Mouse (Mus musculus) limb, embryonic 15.5 days (tissue): ENCODE data around the gene Tmem117. TPM values are rescaled to one million over a fixed set of nuclear protein-coding genes. Genes with fewer than 3 reads are reported as not detected.

Source experiments
- ATAC-seq: fragments of 200-750 bp; cut with Nextera tagmentation; 2 replicates; pipeline ENCODE4 v1.8.0; 2017; ENCODE audit warnings: low read depth, moderate TSS enrichment; ENCODE audit not compliant: insufficient number of reproducible peaks, low FRiP score, low TSS enrichment
- H3K27ac ChIP-seq: fragments of 300-500 bp; sonication (generic); 2 replicates; pipeline ENCODE4 v1.5.1; 2015; ENCODE audit warnings: moderate library complexity, mild to moderate bottlenecking, inconsistent platforms
- H3K27me3 ChIP-seq: fragments of 300-500 bp; sonication (generic); 2 replicates; pipeline ENCODE4 v1.6.1; 2015; ENCODE audit warnings: inconsistent platforms
- H3K36me3 ChIP-seq: fragments of 300-500 bp; sonication (generic); 2 replicates; pipeline ENCODE4 v1.6.1; 2015; ENCODE audit warnings: inconsistent platforms
- H3K4me1 ChIP-seq: fragments of 300-500 bp; sonication (generic); 2 replicates; pipeline ENCODE4 v1.6.1; 2015; ENCODE audit warnings: inconsistent platforms
- H3K4me2 ChIP-seq: fragments of 300-500 bp; sonication (generic); 2 replicates; pipeline ENCODE4 v1.6.1; 2015; ENCODE audit warnings: mild to moderate bottlenecking, inconsistent platforms
- H3K4me3 ChIP-seq: fragments of 300-500 bp; sonication (generic); 2 replicates; pipeline ENCODE4 v1.5.1; 2015; ENCODE audit warnings: mild to moderate bottlenecking, inconsistent platforms
- H3K9ac ChIP-seq: fragments of 300-500 bp; sonication (generic); 2 replicates; pipeline ENCODE4 v1.6.1; 2015; ENCODE audit warnings: inconsistent platforms
- H3K9me3 ChIP-seq: fragments of 300-500 bp; sonication (generic); 2 replicates; pipeline ENCODE4 v1.6.1; 2016; ENCODE audit warnings: inconsistent platforms
- WGBS: fragments of 180-500 bp; shearing (Covaris S2); methylation state at CpG from one replicate; pipeline ENCODE4 v1.1.7; 2015; 5-methylcytosine and 5-hydroxymethylcytosine counted together
- polyA plus RNA-seq: library from polyadenylated mRNA; unstranded; fragments of >200 nt; fragmentation: Nextera tagmentation; extraction: Ambion mirVana; gene quantifications from 2 replicates; pipeline ENCODE4 v1.2.1, GENCODE M21; 2015

The Tmem117 gene
- 5.1 and 8.0 TPM in 2 replicates for polyA plus RNA-seq

DNA sequence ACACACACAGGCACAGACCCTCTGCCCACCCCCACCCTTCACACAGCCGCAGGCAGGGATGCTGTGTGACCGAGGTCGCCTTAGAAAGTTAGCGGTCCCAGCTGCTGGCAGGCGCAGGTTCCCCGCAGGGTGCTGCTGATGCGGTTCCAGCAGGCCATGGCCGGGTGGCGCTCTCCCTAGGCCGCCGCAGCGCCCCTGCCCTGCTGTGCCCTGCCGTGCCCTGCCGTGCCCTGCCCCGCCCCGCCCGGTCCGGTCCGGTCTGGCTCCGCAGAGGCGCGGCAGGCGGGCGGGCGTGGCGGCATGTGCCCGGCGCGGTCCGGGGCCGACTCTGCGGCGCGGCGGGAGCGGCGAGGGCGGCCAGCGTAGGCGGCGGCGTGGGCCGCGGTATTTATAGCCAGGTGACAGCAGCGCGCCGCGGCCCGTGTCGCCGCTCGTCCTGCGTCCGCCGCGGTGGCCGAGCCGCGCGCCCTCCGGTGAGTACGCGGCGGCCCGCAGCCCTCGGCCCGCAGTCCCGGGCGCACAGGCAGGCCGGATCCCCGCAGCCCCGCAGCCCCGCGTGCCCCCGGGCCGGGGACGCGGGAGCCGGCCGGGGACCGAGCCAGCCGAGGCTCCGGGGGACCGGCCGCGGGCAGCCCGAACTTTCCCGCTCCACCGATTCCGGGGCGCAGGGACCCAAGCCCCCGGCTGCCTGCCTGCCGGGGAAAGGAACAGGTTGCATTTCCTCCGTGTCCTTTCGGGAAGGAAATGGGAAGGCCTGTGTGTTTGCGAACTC is at the start of gene Tmem117:
TSS of gene Tmem117 (plus strand) at position 403 of the 772 bp plus-strand sequence.
- H3K9me3 ChIP-seq = no peaks in the 10 kb centered on the region
- H3K4me1 ChIP-seq = peaks cover 7% of the 10 kb centered on the region; the same call in 1 of the 2 replicates
- H3K27ac ChIP-seq = no peak within 1 kb of the TSS
- peak within 1 kb of the TSS; percentile 63 for H3K9ac ChIP-seq
- peak within 1 kb of the TSS; percentile 60 for H3K4me3 ChIP-seq
- no peaks in the 10 kb centered on the region for H3K36me3 ChIP-seq
- ATAC-seq = peak; percentile 65
- H3K27me3 ChIP-seq = peaks cover 23% of the 10 kb centered on the region
- WGBS = under 1% methylated on average over 61 of the region's 96 CpGs
- H3K4me2 ChIP-seq = peak within 1 kb of the TSS; percentile 99

- Histone ChIP-seq H3K27me3 (no peaks in the 10 kb centered on the region), H3K9ac (no peak overlapping the region), H3K4me3 (no peak overlapping the region), H3K9me3 (no peaks in the 10 kb centered on the region), H3K4me2 (no peak overlapping the region), H3K36me3 (peaks cover 70% of the 10 kb centered on the region), H3K4me1 (no peaks in the 10 kb centered on the region), H3K27ac (no peak overlapping the region)
- no peak for ATAC-seq
- WGBS = 45% methylated on average over 7 of the region's 7 CpGs
These were observed 46.9 kb upstream of the Tmem117 start for GRCm38 (mm10) chr15:94582000-94582593.

GRCm38 (mm10) chr15:94583153-94583552 is 45.9 kb upstream of the Tmem117 start:
- 81% methylated on average over 10 of the region's 10 CpGs for WGBS
- Histone ChIP-seq H3K36me3 (peaks cover 68% of the 10 kb centered on the region), H3K27me3 (no peaks in the 10 kb centered on the region), H3K4me2 (no peak overlapping the region), H3K27ac (no peak overlapping the region), H3K4me1 (peaks cover 3% of the 10 kb centered on the region; the same call in 1 of the 2 replicates), H3K9ac (no peak overlapping the region), H3K9me3 (no peaks in the 10 kb centered on the region), H3K4me3 (no peak overlapping the region)
- ATAC-seq = no peak

DNA sequence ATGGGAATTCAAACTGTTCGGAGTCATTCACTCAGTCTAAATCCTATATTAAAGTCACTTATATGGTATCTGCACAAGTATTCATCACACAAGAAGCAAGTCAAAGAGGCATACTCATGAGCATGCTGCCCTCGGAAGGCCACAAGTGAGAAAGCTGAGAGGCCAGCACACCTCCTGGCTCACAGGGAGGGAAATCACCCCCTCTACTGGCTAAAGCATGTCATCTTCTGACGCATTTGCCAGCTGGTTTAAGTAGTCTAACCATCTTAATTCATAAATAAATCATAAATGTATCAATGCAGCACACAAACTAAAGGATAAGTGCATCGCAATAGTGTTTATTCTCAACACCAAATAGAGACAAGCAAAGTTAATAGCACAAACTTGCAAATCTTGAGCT is 44.3 kb upstream of the Tmem117 start:
- Histone ChIP-seq H3K9ac (no peak overlapping the region), H3K4me2 (no peak overlapping the region), H3K36me3 (peaks cover 59% of the 10 kb centered on the region), H3K9me3 (no peaks in the 10 kb centered on the region), H3K27me3 (no peaks in the 10 kb centered on the region), H3K27ac (no peak overlapping the region), H3K4me3 (no peak overlapping the region), H3K4me1 (peaks cover 3% of the 10 kb centered on the region; the same call in 1 of the 2 replicates)
- no peak for ATAC-seq
- 87% methylated on average over 4 of the region's 4 CpGs for WGBS

DNA sequence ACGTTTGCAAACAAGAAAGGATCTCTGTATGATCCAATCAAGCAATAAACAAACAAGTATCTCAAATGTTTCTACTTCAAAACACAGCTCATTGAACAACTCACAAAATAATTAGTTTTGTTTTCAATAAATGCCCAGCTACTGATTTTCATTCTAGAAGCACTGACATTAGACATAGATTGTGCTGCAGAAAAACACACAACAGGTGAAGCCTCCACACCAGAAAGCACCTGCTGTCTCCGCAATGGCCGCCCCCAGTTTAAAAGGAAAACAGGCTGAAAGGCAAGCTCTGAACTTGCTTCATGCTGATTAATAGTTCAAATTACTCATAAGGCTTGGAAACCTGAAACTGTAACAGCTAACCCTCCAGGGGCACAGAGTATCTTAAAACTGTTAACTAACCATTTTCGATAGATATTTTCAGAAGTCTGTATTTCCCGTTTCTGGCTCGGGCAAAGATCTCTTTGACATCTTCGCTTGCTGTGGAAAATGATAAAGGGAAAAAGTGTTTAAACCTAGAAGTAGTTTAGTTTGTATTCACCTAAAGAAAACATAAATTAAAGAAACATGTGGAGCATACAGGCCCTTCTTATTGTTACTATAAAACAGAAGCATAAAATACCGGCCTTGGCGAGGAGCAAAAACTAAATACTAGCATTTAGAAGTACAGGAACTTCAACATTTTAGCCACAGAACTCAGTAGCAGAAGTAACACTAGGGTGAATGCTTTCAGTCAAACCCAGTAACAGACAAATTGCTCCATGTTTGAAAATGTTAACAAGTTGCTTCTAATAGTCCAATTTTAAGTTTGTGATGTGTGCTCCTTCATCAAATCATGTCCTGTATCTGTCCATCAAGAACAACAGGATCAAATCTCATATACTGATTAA is 41.0 kb upstream of the Tmem117 start:
- Histone ChIP-seq H3K4me3 (peak overlapping the region; percentile 97), H3K27ac (no peak overlapping the region), H3K9ac (no peak overlapping the region), H3K4me1 (peaks cover 6% of the 10 kb centered on the region; the same call in 1 of the 2 replicates), H3K27me3 (no peaks in the 10 kb centered on the region), H3K9me3 (no peaks in the 10 kb centered on the region), H3K4me2 (peak overlapping the region; percentile 63), H3K36me3 (peaks cover 30% of the 10 kb centered on the region)
- ATAC-seq = no peak
- 58% methylated on average over 9 of the region's 9 CpGs for WGBS

GRCm38 (mm10) chr15:94589219-94590075 is 39.6 kb upstream of the Tmem117 start, which contains the start of gene Twf1:
Twf1 (minus strand) TSS chr15:94589889.
- ATAC-seq = peak; percentile 99
- Histone ChIP-seq H3K36me3 (peaks cover 16% of the 10 kb centered on the region), H3K4me3 (peak within 1 kb of the TSS; percentile 97), H3K27me3 (no peaks in the 10 kb centered on the region), H3K4me1 (peaks cover 6% of the 10 kb centered on the region; the same call in 1 of the 2 replicates), H3K9ac (peak within 1 kb of the TSS; percentile 95), H3K27ac (peak within 1 kb of the TSS; percentile 83), H3K4me2 (peak within 1 kb of the TSS; percentile 63), H3K9me3 (no peaks in the 10 kb centered on the region)
- under 1% methylated on average over 62 of the region's 70 CpGs for WGBS

DNA sequence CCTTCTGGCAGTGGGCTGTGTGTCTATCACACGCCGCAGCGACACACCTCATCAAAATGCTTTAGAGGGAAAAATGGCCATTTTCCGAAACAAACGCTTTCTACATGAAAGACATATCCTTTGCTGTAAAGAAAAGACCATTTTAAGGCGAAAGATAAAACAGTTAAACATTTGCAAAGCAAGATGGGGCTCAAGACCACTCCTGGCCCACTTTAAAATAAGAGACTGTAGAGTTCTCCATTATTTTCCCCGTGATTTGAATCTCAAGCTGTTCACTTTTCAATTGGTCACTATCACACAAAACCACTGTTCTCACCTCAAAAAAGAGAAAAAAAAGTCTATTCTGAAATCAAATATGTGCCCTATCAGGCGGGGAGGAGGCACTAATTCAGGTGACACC is 38.9 kb upstream of the Tmem117 start:
- Histone ChIP-seq H3K36me3 (peaks cover 10% of the 10 kb centered on the region), H3K9ac (no peak overlapping the region), H3K4me1 (peaks cover 6% of the 10 kb centered on the region; the same call in 1 of the 2 replicates), H3K27ac (no peak overlapping the region), H3K9me3 (no peaks in the 10 kb centered on the region), H3K4me2 (peak overlapping the region; percentile 44), H3K4me3 (peak overlapping the region; percentile 97), H3K27me3 (no peaks in the 10 kb centered on the region)
- 11% methylated on average over 8 of the region's 8 CpGs for WGBS
- no peak for ATAC-seq

GRCm38 (mm10) chr15:94591356-94591755 is 37.7 kb upstream of the Tmem117 start:
- Histone ChIP-seq H3K27ac (peak overlapping the region; percentile 67), H3K4me1 (peaks cover 6% of the 10 kb centered on the region; the same call in 1 of the 2 replicates), H3K36me3 (no peaks in the 10 kb centered on the region), H3K9me3 (no peaks in the 10 kb centered on the region), H3K27me3 (no peaks in the 10 kb centered on the region), H3K4me3 (no peak overlapping the region), H3K4me2 (no peak overlapping the region), H3K9ac (no peak overlapping the region)
- 45% methylated on average over 4 of the region's 4 CpGs for WGBS
- no peak for ATAC-seq

GRCm38 (mm10) chr15:94593586-94593985 is 35.4 kb upstream of the Tmem117 start:
- Histone ChIP-seq H3K27ac (no peak overlapping the region), H3K4me1 (0 out of 2 replicates have a peak, but pooled peaks cover 3% of the 10 kb centered on the region), H3K4me3 (no peak overlapping the region), H3K4me2 (no peak overlapping the region), H3K36me3 (no peaks in the 10 kb centered on the region), H3K9ac (no peak overlapping the region), H3K27me3 (no peaks in the 10 kb centered on the region), H3K9me3 (no peaks in the 10 kb centered on the region)
- WGBS = 60% methylated on average over 1 of the region's 1 CpGs
- ATAC-seq = no peak

GRCm38 (mm10) chr15:94600145-94600707 is 28.8 kb upstream of the Tmem117 start:
- no peaks in the 10 kb centered on the region for H3K4me1 ChIP-seq
- 72% methylated on average over 11 of the region's 11 CpGs for WGBS
- H3K9ac ChIP-seq = no peak overlapping the region
- no peak overlapping the region for H3K4me2 ChIP-seq
- no peaks in the 10 kb centered on the region for H3K9me3 ChIP-seq
- H3K36me3 ChIP-seq = no peaks in the 10 kb centered on the region
- H3K27me3 ChIP-seq = no peaks in the 10 kb centered on the region
- H3K4me3 ChIP-seq = no peak overlapping the region
- ATAC-seq = no peak
- H3K27ac ChIP-seq = no peak overlapping the region
